Mouse (Mus musculus): ENCODE results near the gene Mroh9.

Mroh9 gene

DNA sequence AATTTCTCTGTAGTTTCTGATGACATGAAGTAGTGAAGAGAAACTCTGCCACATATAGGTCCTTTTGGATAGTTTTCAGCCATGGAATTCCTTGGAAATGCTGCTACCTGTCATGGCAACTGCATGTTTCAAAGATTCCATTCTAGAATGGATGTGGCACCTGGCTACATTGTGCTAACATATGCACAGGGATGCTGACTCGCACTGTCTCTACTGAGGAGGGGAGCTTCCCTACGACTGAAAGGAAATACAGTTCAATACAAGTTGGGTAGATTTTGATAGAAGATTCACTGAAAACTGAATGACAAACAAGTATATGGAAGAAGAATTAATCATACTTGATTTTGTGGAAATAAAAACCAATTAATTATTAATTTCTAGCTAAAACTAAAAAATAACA, at the start of gene Mroh9:
Gene Mroh9, minus strand, starts transcription at position 101 of the 400 bp plus-strand sequence.
- no peak for DNase-seq (ENCODE audit: low read depth in 2 of 2, low spot score in 2 of 2)

DNA sequence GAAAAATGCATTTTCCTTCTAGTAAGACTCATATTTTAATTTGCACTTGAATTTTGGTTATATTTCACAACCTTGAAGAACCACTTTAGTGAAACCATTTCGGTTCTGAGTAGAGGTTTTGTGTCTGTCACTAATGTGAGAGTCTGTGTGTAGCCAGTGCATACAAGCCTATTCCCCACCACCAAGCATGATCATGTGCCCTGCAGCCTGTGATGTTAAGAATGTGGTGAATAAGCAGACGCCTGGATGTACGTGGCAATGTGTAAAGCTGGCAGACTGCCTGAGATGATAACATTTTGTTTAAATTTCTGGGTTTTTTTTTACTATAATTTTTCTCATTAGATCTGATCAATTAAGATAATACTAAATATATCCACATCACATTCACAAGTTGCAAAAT, 44.5 kb upstream of the Mroh9 start:
- no peak for DNase-seq (ENCODE audit: low read depth in 2 of 2, low spot score in 2 of 2)

DNA sequence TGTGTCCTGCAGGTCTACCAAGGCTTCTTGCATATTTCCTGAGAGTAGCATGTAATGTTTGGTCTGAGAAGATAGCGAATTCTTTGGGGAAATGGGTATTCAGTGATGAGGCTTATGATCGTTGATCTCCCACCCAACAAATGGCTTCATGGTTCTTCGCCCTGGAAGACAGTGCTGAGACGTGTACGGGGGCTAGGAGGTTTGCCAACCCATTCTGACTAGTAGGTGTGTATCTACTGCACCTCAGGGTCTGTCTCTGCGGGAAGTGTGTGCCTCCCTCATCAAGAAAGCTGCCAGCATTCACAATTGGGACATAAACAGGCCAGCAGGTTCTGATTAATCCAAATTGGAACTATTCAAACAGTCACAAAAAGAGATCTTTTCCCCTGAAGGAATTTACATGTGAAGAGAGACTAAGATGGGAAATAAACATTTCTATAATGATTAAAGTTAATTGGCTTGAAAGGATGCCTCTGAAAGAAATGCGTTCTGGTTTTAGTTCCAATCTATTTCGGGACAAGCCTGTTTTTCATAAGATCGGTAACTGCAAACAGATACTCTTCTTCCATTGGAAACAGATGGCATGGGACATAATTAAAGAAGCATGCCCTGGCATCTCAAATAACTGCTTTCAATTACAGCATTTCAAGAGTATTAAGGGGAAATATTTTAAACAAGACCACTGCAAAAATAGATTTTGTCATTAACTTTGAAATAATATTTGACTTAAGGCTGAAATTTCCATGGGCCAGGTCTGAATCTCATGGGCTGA, 43.8 kb upstream of the Mroh9 start:
- no peak for DNase-seq (ENCODE audit: low read depth in 2 of 2, low spot score in 2 of 2)

DNA sequence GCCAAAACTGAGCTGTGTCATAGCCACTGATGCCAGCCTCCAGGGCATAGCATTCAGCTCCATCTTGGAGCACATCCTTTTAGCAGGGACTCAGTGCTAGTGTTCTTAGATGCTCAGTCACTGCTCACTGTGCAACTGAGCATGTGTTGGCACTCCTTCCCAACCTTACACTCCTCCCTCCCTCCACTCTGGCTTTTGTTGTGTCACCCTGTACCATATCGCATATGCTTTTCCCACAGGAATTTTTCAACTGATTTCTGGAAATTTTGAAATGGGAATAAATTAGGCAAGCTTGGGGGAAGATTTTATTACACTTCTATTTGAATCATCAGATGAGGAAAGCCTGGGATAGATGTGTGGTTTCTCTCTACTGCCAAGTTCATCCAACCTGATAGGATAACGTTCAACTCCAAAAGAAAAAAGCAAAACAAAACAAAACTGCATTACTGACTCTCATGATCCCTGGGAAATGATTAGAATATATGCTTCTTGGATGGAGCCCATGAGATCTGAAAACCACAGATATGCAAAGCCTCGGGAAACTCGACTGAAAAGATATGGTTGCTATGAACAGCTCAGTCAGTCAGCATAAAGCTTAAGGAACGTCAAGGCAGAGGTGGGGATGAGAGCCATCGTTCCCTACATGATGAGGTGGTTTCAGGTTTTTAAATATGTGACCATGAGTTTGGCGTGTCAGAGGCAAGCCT, 40.9 kb upstream of the Mroh9 start:
- no peak for DNase-seq (ENCODE audit: low read depth in 2 of 2, low spot score in 2 of 2)

DNA sequence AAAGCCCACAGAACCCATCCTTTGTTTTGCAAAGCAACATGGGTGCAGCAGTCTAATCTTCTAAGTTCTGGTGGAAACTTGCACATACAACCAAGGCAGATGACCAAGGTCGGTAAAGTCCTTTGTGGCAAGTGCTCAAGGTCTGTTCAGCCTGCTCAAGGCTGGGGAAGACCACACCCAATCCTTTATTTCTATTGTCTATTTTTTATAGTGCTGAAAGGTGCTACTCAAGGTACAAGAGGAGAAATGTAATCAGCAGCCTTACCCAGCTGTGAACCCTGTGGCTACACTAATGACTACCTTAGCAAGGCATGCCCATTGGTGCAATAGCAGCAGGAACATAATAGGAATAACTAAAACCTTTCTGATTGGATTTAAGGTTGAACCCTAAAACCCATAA, 36.9 kb upstream of the Mroh9 start:
- no peak for DNase-seq (ENCODE audit: low read depth in 2 of 2, low spot score in 2 of 2)

DNA sequence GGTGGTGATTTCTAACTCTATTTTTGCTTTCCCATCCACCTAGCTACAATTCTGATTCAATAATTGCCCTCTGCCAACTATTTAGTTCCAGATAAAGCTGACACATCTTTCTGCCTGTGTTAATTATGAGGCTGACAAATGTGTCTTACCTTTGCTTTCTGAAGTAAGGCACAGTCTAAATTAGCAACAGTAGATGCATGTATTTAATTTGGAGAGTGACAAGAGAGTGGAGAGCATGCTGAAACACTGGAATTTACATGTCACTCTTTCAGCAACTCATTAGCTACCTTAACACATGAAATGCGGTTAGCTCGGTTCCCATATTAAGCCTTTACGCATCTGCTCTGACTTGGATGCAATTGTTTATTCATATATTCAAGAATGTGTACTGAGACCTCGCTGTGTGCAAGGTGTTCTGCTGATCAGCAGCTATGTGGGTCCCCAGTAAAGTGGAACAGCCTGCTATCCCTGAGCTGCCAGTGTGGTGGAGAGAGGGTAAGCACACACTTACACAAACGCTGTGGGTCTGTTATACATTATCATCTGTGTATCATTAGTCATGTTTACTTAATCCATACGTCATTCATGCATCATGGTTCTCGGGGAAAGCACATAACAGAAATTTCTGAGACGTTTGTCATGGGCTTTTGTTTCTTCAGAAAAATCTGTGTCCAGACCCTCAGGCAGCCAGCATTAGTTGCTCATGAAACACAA, 28.1 kb upstream of the Mroh9 start:
- DNase-seq (ENCODE audit: low read depth in 2 of 2, low spot score in 2 of 2): no peak

DNA sequence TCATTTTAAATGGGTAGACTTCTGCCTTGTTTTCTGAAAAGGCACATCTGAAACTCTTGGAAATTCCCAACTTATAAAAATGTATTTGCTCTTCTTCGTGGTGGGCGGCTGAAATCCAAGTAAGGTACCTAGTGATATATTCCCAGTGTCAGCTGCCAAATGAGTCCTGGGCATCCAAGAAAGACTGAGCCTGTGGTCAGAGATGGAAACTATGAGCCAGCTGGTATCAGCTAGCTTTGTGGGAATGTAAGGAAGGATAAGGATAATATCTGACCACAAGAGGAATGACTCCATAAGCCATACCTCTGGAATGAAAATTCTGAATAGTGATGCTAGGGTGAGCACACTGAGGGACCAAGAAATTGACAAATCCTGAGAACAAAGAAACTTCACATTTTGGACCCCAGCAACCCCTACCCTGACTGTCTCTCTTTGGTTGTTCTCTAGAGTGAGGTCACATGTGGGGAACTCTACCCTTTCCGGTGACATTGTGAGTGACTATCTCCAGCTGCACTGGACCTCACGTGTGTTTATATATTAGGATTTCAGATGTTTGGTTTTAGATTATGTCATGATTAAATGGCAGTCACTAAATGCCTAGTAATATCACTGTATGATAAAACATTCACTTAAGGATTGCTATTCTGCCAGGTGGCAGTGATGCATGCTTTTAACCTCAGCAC, 27.2 kb upstream of the Mroh9 start:
- no peak for DNase-seq (ENCODE audit: low read depth in 2 of 2, low spot score in 2 of 2)

DNA sequence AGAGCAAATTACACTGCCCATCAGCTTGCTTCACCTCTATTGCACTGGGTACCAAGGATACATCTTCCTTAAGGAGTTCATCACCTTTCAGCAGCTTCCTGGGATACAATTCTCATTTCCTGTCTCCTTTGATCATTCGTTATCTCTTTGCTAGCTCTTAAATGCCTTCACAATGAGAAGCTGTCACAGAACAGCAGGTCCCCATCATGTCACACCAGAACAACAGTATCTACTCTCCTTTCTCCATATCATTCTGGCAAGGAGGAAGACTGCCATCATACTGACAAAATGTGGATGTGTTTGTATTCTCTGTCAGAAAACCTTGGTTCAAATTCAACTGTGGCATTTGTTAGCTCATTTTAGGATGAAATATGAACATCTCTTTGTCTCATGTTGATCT, 19.5 kb upstream of the Mroh9 start:
- no peak for DNase-seq (ENCODE audit: low read depth in 2 of 2, low spot score in 2 of 2)

DNA sequence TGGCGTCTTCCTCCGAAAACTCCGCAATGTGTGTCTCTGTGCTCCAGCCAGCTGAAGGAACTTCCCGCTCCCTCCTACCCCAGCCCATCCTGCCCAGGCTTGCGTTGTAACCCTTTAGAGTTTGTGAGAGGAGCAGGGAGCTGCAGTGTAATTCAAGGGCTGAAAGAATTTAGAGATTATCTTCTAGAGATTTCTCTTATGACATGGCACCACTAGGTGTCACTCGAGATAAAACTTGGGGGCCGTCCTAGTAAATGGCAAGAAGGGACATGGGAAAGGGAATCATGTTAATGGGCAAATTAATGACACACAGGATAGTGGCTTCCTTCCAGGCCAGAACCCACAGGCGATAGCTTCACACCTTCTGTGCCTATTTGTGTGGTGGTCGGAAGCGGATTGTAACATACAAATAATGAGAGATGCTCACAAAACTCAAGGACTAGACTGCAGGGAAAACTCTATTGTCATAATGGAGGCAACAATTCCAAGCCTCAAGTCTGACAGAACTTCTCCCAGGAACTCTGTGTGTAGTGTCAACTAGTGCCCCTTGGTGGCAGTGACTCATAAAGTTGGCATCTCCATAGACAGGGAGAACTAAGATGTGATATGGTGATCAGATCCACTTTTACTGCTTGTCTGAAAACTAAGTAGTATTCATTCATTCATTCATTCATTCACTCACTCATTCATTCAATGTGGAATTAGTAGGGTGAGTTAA, 6.1 kb upstream of the Mroh9 start:
- no peak for DNase-seq (ENCODE audit: low read depth in 2 of 2, low spot score in 2 of 2)

DNA sequence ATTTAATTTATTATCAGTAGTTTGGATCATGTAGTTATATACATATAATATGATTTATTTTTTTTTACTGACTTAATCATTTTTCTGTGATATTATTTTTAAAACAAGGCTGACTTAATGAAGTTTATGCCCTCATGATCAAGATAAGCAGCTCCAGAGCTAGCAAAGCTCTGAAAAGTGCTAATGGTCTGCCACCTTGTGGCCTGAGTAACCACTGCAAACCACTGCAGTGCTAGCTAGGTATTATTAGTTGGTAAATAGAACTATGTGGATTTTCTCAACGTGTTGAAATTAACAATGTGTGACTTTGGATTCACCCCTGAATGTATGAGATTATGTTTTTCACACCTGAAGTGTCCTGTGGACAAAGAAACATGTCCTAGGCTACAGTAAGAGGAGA, 15.0 kb downstream of the Mroh9 start:
- DNase-seq (ENCODE audit: low read depth in 2 of 2, low spot score in 2 of 2): no peak

DNA sequence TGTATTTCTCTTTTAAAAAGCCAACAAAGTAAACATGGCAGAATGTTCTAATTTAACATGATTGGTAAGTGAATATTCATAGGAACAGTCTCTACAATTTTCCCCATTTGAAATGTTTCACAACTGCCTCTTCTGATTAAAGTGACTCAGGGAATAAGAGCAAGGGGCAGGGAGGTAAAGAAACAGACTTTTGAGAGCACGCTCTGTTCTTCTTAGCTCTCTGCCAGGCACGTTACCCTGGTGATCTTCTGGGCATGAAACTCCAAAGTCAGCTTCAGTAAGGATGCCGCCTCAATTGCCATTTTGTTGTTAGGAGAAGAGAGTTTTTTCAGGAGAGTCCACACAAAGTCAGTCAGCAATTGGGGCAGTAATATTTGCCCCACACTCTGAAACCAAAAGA, 25.1 kb downstream of the Mroh9 start:
- no peak for DNase-seq (ENCODE audit: low read depth in 2 of 2, low spot score in 2 of 2)

DNA sequence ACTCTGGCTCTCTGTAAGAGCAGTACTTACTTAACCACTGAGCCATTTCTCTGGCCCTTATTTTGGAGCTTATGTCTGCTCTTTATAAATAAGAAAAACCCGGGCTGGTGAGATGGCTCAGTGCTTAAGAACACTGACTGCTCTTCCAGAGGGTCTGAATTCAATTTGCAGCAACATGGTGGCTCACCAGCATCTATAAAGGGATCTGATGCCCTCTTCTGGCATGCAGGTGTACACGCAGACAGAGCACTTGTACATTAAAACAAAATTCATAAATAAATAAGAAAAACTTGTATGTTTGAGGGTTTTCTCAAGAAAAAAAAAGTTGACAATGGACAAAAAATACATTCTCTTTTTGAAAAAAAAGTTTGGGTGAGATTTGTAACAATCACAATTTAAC, 28.1 kb downstream of the Mroh9 start:
- no peak for DNase-seq (ENCODE audit: low read depth in 2 of 2, low spot score in 2 of 2)

DNA sequence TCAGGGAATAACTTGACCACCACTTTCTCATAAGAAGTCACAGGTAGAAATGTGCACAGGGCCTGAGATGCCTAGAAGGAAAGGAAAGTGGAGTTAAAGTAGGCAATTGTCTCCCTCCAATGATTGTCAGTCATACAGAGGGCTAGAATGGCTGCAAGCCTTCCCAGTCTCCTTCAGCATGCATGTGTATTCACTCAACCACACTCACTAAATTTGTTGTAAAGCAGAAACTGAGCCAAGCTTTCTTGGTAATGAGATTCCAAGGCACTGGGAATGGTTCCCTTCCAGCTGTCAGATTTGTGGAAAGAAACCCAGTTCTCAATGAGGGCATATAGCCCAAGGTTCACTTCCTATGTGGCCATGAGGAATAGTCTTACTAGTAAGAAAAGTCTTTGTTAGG, 29.8 kb downstream of the Mroh9 start:
- DNase-seq (ENCODE audit: low read depth in 2 of 2, low spot score in 2 of 2): no peak

DNA sequence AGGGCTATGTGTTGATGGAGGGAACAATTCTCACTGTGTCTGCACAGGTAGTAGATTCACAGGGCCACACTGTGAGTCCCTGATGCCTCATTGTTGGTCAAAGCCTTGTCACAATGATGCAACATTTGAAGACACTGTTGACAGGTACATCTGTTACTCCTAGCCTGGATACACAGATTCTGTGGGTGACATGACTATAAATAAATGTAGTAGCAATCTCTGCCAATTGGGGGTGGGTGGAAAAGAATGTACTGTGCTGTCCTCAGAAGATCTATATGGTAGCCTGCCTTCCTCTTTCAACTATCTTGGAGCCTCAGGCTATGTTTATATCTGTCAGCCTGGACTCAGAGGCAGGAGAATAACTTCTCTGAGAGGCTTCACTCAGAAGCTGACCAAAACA, 62.4 kb downstream of the Mroh9 start:
- DNase-seq (ENCODE audit: low read depth in 2 of 2, low spot score in 2 of 2): no peak

DNA sequence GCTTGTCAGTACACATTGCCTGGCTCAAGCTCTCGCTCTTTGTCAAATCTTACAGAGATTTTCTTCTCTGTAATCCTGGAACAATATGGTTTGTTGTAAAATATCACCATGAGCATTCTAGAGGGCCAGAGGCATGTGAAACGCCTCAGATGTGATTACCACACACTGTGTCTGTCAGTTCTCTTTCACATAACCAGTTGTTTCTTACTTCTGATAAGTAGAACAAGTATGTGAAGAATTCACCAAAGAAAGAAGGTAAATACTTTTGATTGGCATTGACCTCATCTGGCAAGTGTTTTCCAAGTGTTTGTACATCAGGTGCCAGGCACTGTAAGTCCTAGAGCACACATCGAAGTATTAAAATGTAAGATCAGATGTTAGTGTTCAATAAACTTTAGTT, 76.2 kb downstream of the Mroh9 start:
- DNase-seq (ENCODE audit: low read depth in 2 of 2, low spot score in 2 of 2): no peak

DNA sequence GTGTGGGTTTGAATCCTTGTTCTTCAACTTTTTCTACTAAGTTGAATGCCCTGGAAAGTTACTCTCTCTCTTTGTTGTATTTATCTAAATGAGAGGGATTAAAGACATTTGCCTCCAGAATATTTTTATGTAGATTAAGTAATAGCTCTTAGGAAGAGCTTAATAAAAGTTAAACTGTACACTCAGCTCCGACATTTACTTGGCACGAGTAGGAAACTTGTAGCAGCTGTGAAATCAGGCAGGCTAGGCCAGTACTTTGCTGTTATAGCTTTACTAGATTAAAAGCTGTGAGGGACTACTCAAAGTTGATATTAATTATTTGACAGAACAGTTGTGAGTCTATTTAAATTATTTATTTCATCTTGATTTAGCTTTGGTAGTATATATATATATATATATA, 82.0 kb downstream of the Mroh9 start:
- DNase-seq (ENCODE audit: low read depth in 2 of 2, low spot score in 2 of 2): no peak

DNA sequence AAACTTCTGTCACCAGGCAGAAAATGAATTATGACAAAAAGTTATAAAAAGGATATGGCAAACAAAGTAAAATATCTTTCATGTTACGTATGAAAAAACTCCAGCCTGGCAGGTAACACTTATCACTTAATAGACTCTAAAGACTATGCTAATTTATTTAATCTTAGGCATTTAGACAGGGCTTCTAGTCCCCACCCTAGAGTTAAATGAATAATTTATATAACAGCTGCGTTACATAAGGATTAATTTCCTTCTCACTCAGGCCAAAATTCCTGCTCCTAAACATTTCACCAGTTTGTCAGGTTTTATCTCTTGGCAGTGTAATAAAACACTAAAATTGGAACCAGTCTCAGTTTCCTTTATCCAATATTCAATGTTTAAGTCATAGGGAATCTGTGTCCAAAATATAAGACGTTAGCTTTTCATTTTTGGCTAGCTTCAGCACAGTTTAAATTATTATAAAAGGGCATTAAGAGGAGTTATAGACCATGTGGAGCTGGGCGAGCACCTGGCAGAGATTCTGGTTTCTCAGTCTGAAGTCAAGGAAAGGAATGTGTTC, 84.1 kb downstream of the Mroh9 start:
- DNase-seq (ENCODE audit: low read depth in 2 of 2, low spot score in 2 of 2): no peak

DNA sequence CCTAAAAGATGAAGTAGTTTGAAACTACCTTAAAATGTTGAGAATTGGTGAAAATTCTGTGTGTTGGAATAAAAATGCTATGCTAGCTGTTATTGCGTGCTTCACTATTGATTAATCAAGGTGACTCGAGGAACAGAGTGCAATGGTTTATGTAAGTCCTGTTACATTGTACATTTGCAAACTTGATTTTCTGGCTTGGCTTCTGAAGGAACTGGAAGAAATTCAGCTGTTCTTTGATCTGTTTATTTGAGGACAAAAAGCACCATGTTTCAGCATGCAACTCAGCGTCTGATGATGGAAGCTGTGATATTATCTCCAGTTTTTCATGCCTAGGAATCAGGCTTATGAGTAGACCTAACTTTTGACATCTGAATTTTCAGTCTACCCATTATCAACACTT, 97.9 kb downstream of the Mroh9 start:
- no peak for DNase-seq (ENCODE audit: low read depth in 2 of 2, low spot score in 2 of 2)

DNA sequence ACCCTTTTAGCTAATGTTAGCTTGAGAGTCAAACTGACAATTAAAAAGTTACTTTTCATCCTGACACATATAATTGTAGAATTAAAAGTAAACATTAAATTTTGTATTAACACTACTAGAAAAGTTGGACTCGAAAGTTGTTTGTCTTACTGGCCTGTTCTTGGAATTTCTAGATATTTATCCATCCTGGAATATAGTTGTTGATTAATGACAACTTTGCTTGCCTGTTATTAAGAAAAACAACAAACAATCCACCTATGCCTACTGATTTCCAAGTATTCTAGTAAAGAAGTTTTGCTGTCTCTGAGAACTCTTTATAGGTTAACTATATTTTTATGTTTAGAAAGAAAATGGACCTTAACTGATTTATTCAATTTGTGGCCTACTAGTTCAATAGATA, 98.7 kb downstream of the Mroh9 start:
- DNase-seq (ENCODE audit: low read depth in 2 of 2, low spot score in 2 of 2): no peak

DNA sequence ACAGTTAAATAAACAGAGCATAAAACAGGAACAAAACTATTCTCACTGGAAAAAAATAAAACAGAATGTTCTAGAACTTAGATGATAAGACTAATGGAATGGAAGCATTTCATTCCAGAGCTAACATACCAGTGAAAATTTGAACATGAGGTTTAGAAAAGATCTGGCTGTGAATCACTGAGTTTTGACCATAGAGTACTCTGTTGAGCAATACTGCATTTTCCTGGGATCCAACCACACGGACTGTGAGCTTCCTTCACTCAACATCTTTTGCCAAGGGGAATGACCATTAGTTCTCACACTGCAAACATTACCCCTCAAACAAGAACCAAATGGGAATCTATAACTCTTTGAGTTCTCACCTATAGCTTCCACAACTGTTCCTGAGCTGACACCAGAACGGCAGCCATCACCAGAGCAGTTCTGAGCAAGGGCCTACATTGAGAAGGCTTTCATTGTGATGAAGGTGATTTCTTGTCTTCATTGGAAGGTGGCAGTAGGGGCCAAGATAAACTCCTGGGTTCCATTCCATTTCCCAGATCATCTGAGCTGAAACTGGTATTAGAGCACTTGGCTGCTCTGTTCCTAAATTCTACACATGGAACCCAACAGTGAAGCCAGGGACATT, 99.2 kb downstream of the Mroh9 start:
- no peak for DNase-seq (ENCODE audit: low read depth in 2 of 2, low spot score in 2 of 2)
